Mouse (Mus musculus) lung, postnatal 10 days (tissue): Measurements from ENCODE around the gene Rbp1.

ENCODE experiments used
- DNase-seq: peaks from one replicate; pipeline ENCODE4 v3.0.0; 2021

Rbp1 gene

GRCm38 (mm10) chr9:98422656-98423055 is at the start of gene Rbp1:
Rbp1 (plus strand) TSS chr9:98422961.
- no peak for DNase-seq

DNA sequence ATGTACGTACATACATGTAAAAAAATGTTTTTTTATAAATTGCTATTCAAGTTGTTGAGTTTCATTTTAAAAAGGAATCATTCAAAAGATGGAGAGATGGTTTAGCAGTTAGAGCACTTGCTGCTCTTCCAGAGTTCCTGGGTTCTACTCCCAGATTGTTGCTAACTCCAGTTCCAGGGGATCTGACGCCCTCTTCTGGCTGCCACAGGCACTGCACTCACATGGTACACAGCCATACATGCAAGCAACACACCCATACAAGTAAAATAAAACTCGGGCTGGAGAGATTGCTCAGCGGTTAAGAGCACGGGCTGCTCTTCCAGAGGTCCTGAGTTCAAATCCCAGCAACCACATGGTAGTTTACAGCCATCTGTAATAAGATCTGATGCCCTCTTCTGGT is 49.4 kb upstream of the Rbp1 start:
- no peak for DNase-seq

- no peak for DNase-seq
Measured at GRCm38 (mm10) chr9:98374897-98375296, 47.9 kb upstream of the Rbp1 start.

DNA sequence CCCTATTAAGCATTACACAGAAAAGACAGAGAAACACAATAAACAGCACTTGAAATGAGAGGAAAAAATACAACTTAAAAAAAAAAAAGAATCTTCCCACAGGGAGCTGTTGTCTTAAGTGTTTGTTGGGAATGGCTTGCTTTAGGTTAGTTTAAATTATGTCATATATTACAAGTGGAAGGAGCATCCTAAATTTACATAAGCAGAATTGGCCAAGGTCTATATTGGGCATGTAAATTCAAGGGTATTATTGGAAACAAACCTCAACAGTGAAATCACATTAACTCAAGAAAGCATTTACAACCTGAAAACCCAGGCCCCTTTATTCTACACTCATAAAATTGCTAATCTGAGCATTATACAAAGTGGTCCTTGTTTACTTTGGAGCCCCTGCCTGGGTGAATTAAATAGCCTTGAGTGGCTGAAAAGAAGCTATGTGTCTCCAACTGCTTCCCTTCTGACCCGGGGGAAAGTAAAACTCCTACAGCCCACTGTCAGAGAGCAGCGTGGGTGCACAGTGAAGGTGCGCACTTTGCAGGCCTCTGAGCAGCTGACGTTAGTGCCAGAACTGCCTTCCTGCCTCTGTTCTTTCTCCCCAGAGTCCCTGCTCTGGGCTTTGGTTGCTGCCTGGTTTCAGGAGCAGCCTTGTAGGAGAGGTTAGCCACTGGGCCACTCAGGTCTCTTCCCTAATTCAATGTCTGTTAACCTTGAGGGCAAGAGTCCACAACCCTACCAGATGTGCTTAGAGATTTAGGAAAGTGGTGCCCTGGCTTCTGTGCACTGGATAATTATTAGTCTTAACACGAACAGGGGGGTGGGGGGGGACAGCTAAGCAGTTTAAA is 47.2 kb upstream of the Rbp1 start:
- DNase-seq, result no peak

DNA sequence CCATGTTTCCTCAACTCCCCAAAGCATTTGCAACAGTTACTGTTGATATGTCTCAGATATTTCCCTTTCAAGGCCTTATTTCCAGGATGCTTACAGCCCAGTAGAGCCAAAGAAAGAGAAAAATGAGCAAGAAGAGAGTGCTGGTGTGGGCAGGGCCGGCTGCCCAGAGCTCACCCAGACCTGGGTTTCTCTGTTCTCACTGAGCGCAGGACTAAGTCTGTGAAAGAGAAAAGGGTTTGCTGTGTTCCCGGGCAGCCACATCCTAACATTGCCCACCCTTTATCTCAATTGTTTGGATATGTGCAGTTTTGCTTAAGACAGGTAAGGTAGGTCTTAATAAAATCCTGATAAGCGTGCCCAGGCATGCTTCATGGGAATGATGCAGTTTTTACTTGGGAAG is 43.0 kb upstream of the Rbp1 start:
- no peak for DNase-seq

- DNase-seq, result no peak
Measured at GRCm38 (mm10) chr9:98380593-98380992, 42.2 kb upstream of the Rbp1 start.

DNA sequence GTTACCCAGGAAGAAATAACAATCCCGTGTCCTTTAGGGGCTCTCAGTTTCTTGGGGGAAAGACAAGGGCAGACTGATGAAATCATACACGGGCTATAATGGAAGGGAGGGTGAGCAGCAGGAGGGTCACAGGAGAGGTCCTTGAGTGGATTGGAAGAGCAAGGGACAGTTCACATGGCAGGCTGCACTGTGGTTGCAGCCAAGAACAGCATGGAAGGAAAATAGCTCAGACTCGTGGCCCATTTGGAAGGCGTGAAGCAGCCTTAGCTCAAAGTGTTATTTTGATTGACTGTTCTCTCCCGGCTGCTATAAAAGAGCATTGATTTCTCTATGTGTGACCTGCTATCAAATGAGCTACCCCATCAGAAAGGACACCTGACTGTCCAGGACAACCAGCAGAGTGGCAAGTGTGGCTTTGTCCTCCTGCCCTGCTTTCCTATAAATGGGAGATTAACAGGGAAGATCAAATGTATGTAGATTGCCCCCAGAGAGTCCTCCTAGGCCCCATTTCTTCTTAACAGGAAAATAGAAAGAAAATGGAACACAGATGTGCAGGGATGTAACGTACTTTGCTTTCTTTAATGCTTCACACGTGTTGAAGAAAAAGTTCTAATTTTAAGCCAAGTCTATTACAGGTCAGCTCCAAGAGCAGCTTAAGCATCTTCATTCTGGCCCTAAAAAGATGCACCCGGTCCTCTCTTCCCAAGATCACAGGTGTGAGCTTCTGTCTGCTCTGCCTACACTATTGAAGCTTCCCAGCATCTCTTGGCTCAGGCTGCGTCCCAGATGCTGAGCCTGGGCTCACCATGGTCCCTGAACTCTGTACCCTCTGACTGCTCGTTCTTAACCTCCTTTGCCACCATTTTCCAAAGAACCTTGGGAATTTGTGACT is 34.8 kb upstream of the Rbp1 start:
- DNase-seq, result no peak

- no peak for DNase-seq
Measured at GRCm38 (mm10) chr9:98388633-98388965, 34.2 kb upstream of the Rbp1 start.

- DNase-seq, result no peak
Measured at GRCm38 (mm10) chr9:98393496-98393895, 29.3 kb upstream of the Rbp1 start.

DNA sequence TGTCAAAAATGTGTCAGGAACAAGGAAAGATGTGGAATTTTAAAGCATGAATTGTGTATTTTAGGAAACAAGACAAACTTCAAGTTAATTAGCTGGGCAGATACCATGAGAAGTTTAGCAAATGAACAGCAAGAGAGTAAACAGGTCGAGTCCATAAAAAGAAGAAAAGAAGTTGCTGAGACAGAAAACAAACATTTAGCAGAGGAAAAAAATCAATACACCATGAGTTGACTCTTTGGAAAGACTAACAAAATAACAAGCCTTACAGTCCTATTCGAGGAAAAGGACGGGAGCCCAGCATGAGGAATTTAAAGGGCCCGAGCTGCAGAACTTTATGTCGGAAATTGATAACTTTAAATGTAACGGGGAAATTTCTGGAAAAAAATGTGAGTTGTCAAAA is 25.6 kb upstream of the Rbp1 start:
- no peak for DNase-seq

DNA sequence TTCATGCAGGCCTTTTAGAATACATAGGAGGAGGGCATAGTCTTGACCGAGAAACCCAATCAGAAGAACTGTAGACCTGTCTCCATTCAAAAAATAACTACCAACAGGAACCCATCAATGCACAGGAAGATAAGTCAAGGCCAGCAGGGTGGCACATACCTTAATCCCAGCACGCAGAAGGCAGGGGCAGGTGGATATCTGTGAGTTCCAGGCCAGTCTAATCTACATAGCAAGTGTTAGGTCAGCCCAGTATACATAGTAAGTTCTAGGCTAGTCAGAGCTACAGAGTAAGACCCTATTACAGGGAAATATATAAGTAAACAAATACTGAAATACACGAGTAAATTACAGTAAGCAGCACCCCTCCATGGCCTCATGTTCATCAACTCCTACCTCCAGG is 24.9 kb upstream of the Rbp1 start:
- DNase-seq, result no peak

DNA sequence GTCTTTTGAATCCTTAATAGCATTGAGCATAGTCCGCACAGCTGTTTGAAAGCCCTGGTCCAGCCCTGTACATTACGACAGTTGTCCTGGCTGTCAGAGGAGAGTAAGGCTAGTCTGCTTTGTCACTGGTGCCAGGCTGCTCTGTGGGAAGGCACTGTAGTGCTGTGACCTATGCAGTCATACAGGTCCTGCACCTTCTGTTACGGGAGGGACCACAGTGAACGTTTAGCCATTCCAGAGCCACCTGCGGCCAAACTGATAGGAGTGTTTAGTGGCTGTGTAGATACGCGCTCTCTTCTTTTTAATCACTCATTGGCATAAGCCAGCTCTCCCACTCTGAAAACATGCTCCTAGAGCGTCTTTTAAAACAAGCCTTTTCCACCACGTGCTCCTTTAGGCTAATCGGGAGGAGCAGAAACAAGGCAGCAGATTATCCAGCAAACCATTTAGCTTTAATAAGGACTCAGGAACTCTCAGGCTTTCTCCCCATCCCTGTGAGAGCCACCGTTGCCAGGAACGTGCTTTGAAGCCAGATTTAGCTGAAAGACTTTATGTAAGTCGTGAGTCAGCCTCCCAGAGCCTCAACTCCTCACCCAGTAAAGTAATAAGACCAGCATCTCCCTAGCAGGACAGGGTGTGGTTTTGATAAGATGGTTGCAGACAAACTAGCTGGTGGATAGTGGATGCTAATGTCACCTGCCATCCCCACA is 22.4 kb upstream of the Rbp1 start:
- DNase-seq, result no peak

- DNase-seq, result no peak
Measured at GRCm38 (mm10) chr9:98401611-98402010, 21.1 kb upstream of the Rbp1 start.

DNA sequence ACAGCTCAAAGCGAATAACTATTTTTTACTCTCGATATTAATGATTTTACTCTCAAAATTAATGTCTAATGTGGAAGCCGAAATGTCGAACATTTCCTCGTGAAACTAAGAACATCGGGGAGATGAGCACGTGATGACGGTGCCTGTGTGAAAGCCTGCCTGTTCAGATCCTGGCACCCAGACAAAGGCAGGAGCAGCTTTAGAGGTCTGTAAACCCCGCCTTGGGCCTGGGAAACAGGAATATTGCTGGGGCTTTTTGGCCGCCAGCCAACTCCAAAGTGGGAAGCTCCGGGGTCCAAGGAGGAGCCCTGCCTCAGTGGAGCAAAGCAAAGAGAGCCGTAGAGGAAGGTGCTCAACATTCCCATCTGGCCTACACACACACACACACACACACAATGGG is 15.0 kb upstream of the Rbp1 start:
- DNase-seq, result no peak

DNA sequence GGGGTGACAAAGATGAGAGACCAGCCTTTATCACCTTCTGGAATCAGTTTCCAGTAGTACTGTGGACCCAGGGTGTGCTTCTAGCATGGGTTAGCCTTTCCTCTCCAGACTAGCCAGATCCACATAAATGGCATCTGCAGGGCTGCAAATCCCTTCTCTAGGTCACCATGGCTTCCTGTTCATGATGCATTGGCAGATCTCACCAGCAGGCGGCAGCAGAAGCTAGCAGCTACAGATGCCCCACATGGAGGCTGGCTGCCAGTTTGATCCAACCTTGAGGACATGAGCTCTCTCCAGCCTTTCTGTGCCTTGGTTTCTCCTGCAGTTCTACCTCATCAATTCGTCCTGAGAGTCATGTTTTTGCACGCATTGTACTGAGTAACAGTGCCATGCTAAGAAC is 13.6 kb upstream of the Rbp1 start:
- peak; percentile 81 for DNase-seq

DNA sequence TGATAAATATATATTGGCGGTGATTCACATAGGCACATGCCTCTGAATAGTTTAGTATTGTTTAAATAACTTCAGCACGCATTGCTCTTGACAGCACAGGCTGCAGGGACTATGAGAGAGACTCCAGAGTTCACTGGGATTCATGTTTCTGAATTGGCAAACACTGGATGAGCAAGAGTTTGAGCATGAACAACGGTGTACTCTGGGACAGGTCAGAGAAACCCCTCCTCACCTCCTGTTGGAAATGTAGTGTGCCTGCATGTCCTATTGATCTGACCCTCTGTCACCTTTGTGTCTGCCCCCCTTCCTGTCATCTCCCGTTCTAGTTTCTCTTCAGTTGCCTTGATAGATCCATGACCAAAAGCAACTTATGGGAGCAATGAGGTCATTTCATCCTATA is 7.3 kb upstream of the Rbp1 start:
- no peak for DNase-seq

DNA sequence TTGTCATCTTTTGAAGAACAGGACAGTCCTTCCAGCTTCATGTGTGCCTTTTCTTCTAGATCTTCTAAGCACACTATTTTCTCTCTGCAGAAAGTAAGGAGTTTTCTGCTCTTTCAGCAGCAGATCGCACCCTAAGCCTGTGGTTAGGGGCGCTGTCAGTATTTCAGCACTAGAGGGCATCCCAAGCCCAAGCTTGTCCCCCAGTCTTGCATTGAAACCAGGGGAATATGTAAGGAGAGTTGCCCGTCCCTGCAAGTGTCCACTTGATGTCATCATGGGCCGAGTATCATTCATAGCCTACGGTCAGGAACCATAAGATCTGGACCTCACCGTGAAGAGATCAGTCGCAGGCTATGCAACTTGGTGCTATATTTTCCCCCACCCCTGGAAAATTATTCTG is 4.8 kb upstream of the Rbp1 start:
- peak; percentile 63 for DNase-seq

DNA sequence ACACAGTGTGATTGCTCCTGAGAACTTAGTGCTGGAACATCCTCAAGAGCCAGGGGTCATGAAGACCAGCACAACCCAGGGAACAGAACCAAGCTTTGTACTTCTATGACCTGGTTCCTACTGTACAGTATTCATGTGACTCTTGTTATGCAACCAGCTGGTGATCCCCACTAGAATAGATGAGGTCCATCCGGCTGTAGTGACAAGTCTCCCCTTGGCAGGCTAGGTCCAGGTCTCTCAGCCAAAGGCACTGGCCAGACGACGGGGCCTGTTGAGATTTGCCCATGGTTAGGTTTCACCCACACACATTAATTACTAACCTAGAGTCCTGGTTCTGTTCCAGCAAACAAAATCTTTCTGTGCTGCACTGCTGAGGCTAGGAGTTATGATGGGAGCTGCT is 4.4 kb upstream of the Rbp1 start:
- DNase-seq, result no peak

DNA sequence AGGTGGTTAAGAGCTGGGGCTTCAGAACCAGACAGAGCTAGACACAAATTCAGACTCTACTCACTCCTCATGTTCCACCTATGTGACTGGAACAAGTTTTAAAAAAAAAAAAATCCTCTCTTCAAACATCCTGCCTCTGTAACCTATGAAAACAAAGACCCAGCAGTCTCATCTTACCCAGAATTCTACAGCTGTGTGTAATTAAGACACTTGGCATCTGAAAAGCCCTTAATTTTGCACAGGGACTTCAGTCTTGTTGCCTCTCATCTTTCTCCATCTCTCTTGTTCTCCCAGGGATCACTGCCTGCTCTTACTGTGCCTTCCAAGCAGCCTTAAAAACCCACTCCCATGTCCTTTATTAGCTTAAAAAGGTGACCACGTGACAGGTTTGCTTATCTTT is 2.1 kb upstream of the Rbp1 start:
- no peak for DNase-seq

DNA sequence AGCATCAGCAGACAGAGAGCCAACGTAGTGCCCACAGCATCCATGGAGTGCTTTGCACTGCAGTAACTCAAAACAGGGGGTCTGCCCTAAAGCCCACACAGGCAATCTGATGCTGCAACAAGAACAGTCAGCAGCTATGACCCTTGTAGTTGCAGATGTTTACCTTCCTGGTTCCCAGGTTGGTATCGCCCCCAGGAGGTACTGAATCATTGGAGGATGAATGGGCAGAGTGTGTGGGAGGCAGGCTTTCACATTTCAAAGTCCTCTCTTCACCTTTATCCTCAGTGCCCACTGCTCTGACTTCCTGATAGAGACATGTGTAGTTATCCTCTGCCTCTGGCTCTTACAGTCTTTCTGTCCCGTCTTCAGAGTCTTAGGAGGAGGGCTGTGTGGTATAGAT is 858 bp upstream of the Rbp1 start:
- no peak for DNase-seq

DNA sequence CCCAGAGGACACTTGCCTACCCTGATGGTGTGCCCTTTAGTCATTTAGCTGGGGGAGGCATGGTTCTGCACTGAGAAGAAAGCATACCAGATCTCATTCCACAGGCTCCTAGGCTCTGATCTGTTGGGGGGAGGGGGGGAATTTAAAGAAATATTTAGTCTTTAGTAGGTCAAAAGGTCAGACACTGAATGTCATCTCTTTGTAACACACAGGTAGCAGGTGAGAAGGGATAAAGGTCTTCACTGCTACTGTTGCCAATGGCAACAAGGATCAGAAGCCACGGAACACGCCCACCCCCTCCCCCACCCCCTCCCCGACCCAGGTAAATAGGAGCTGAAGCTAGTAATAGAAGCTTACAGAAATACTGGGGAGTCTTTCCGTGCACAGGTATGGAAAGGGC is 930 bp downstream of the Rbp1 start:
- DNase-seq, result no peak

GRCm38 (mm10) chr9:98424291-98424690 is 1.5 kb downstream of the Rbp1 start:
- DNase-seq, result no peak

DNA sequence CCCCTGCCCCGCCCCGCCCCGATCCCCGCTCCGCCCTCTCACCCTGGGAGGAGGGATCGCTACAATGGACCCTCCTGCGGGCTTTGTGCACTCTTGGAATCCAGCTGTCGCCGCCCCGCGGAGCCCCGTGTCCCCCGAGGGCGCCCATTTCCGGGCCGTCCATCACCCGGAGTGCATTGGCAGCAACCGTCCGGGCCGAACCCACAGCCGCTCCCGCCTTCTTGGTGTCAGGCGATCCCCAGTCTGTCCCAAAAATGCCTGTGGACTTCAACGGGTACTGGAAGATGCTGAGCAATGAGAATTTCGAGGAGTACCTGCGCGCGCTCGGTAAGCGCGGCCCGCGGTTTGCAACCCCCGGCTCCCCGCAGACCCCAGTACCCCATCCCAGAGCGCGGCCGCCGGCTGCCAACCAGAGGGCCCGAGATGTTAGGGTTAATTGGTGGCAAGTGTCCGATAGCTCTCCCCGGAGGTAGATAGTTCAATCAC is 2.0 kb downstream of the Rbp1 start:
- DNase-seq, result peak; percentile 80
